Mouse (Mus musculus): ENCODE measurements at regions not wholly inside any gene's neighbourhood (a gene's known extent, or its start where the extent isn't known, plus 50 kb on each side); places are given as distances from the start of the nearest gene placed in this dataset.

DNA sequence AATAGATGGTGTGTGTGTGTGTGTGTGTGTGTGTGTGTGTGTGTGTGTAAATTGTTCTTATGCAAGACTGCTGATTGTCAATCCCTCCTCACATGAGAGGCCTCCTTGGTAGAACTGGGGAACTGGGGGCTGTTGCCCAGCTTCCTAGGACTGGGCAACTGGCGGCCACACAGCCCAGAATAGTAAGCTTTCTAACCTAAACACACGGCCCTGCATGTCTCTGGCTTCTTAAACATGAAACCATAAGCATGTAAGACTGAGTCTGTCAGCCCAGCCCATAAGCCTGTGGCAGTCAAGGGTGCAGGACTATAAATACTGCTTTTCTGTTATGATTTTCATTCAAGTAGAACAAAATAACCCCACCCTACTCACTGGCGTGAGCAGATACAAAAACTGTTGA, 60.7 kb downstream of the Ifng start:
- no peak overlapping the region for H3K27ac ChIP-seq (ENCODE audit: low read depth, low read length)
- ATAC-seq (replicated peaks; ENCODE audit: low FRiP score), result no peak
- DNase-seq (ENCODE audit: low spot score), result no peak
- H3K4me3 ChIP-seq (ENCODE audit: low read depth, low read length), result no peak overlapping the region
- 75% methylated on average over 3 of the region's 3 CpGs for WGBS
- H3K9ac ChIP-seq (ENCODE audit: low read depth, low read length), result no peak overlapping the region
- no peaks in the 10 kb centered on the region for H3K36me3 ChIP-seq (ENCODE audit: control insufficient read depth, insufficient read depth, low read length)
- H3K4me1 ChIP-seq (replicated peaks; ENCODE audit: control insufficient read depth, insufficient read depth, low read length), result no peaks in the 10 kb centered on the region
- no peak overlapping the region for H3K4me2 ChIP-seq
- H3K9me3 ChIP-seq (ENCODE audit: control insufficient read depth, low read length), result no peaks in the 10 kb centered on the region
- no peaks in the 10 kb centered on the region for H3K27me3 ChIP-seq (replicated peaks; ENCODE audit: control insufficient read depth, insufficient read depth, low read length)

- Histone ChIP-seq H3K27ac (ENCODE audit: low read depth, low read length) (no peak overlapping the region), H3K4me1 (replicated peaks; ENCODE audit: control insufficient read depth, insufficient read depth, low read length) (no peaks in the 10 kb centered on the region), H3K9me3 (ENCODE audit: control insufficient read depth, low read length) (no peaks in the 10 kb centered on the region), H3K4me2 (no peak overlapping the region), H3K27me3 (replicated peaks; ENCODE audit: control insufficient read depth, insufficient read depth, low read length) (no peaks in the 10 kb centered on the region), H3K36me3 (ENCODE audit: control insufficient read depth, insufficient read depth, low read length) (no peaks in the 10 kb centered on the region), H3K4me3 (ENCODE audit: low read depth, low read length) (no peak overlapping the region), H3K9ac (ENCODE audit: low read depth, low read length) (no peak overlapping the region)
- no peak for ATAC-seq (replicated peaks; ENCODE audit: low FRiP score)
- 68% methylated on average over 4 of the region's 4 CpGs for WGBS
- DNase-seq (ENCODE audit: low spot score), result no peak
Measured at GRCm38 (mm10) chr10:118504811-118505210, 64.0 kb downstream of the Ifng start.

GRCm38 (mm10) chr10:118506154-118506553, 65.3 kb downstream of the Ifng start:
- Histone ChIP-seq H3K36me3 (ENCODE audit: control insufficient read depth, insufficient read depth, low read length) (no peaks in the 10 kb centered on the region), H3K9me3 (ENCODE audit: control insufficient read depth, low read length) (no peaks in the 10 kb centered on the region), H3K4me3 (ENCODE audit: low read depth, low read length) (no peak overlapping the region), H3K9ac (ENCODE audit: low read depth, low read length) (no peak overlapping the region), H3K27me3 (replicated peaks; ENCODE audit: control insufficient read depth, insufficient read depth, low read length) (no peaks in the 10 kb centered on the region), H3K4me1 (replicated peaks; ENCODE audit: control insufficient read depth, insufficient read depth, low read length) (no peaks in the 10 kb centered on the region), H3K27ac (ENCODE audit: low read depth, low read length) (no peak overlapping the region), H3K4me2 (no peak overlapping the region)
- 75% methylated on average over 4 of the region's 4 CpGs for WGBS
- ATAC-seq (replicated peaks; ENCODE audit: low FRiP score) (no peak), DNase-seq (ENCODE audit: low spot score) (no peak)

DNA sequence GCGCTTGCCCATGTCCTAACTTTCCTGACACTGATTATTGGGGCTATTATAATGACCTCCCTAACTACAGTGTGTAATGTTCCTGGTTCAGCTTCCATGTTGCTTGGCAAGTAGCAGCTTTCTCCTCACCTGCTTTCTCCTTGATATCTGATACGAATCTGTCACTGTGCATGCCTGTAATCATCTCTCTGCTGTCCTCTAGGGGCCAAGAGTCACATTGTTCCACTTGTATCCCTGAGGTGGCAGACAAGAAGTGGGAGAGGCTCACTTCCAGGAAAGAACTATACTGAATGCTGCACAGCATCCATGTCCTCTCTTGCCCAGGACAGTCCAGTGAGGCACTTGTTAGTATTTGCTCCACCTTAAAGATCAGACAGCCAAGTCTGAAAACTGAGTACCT, 66.8 kb downstream of the Ifng start:
- Histone ChIP-seq H3K27me3 (replicated peaks; ENCODE audit: control insufficient read depth, insufficient read depth, low read length) (no peaks in the 10 kb centered on the region), H3K9me3 (ENCODE audit: control insufficient read depth, low read length) (no peaks in the 10 kb centered on the region), H3K4me3 (ENCODE audit: low read depth, low read length) (no peak overlapping the region), H3K4me1 (replicated peaks; ENCODE audit: control insufficient read depth, insufficient read depth, low read length) (no peaks in the 10 kb centered on the region), H3K27ac (ENCODE audit: low read depth, low read length) (no peak overlapping the region), H3K36me3 (ENCODE audit: control insufficient read depth, insufficient read depth, low read length) (no peaks in the 10 kb centered on the region), H3K9ac (ENCODE audit: low read depth, low read length) (no peak overlapping the region), H3K4me2 (no peak overlapping the region)
- ATAC-seq (replicated peaks; ENCODE audit: low FRiP score) (no peak), DNase-seq (ENCODE audit: low spot score) (no peak)
- 63% methylated on average over 2 of the region's 2 CpGs for WGBS

DNA sequence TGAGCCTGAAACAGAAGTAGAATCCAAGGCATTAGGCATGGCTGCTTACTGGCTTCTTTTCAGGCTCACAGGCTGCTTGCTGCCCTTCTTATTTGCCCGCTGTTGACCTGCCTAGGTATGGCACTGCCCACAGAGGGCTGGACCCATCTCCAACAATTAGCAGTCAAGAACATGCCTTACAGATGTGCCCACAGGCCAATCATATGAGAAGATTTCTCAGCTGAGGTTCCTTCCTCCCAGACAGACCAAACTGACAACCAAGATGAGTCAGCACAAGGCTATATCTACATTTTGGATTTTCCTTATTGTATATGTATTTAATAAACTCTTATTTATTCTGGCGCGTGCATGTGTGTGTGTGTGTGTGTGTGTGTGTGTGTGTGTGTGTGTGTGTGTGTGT, 76.0 kb downstream of the Ifng start:
- no peaks in the 10 kb centered on the region for H3K4me1 ChIP-seq (replicated peaks; ENCODE audit: control insufficient read depth, insufficient read depth, low read length)

GRCm38 (mm10) chr10:118517995-118518394, 77.1 kb downstream of the Ifng start:
- no peaks in the 10 kb centered on the region for H3K27me3 ChIP-seq (replicated peaks; ENCODE audit: control insufficient read depth, insufficient read depth, low read length)
- 57% methylated on average over 2 of the region's 2 CpGs for WGBS
- H3K9me3 ChIP-seq (ENCODE audit: control insufficient read depth, low read length), result no peaks in the 10 kb centered on the region
- H3K4me3 ChIP-seq (ENCODE audit: low read depth, low read length), result no peak overlapping the region
- DNase-seq (ENCODE audit: low spot score) (no peak), ATAC-seq (replicated peaks; ENCODE audit: low FRiP score) (no peak)
- H3K27ac ChIP-seq (ENCODE audit: low read depth, low read length), result no peak overlapping the region
- no peak overlapping the region for H3K4me2 ChIP-seq
- H3K36me3 ChIP-seq (ENCODE audit: control insufficient read depth, insufficient read depth, low read length), result no peaks in the 10 kb centered on the region
- no peaks in the 10 kb centered on the region for H3K4me1 ChIP-seq (replicated peaks; ENCODE audit: control insufficient read depth, insufficient read depth, low read length)
- no peak overlapping the region for H3K9ac ChIP-seq (ENCODE audit: low read depth, low read length)

More for the DNA sequence above, 76.0 kb downstream of the Ifng start:
- WGBS, result 85% methylated on average over 3 of the region's 3 CpGs
- H3K4me3 ChIP-seq (ENCODE audit: low read depth, low read length), result no peak overlapping the region
- no peak overlapping the region for H3K4me2 ChIP-seq
- no peaks in the 10 kb centered on the region for H3K27me3 ChIP-seq (replicated peaks; ENCODE audit: control insufficient read depth, insufficient read depth, low read length)
- no peak for ATAC-seq (replicated peaks; ENCODE audit: low FRiP score)
- H3K9me3 ChIP-seq (ENCODE audit: control insufficient read depth, low read length), result no peaks in the 10 kb centered on the region
- no peaks in the 10 kb centered on the region for H3K36me3 ChIP-seq (ENCODE audit: control insufficient read depth, insufficient read depth, low read length)
- H3K9ac ChIP-seq (ENCODE audit: low read depth, low read length), result no peak overlapping the region
- DNase-seq (ENCODE audit: low spot score), result no peak
- H3K27ac ChIP-seq (ENCODE audit: low read depth, low read length), result no peak overlapping the region

GRCm38 (mm10) chr10:118545966-118546365, 105.1 kb downstream of the Ifng start:
- WGBS, result 7% methylated on average over 1 of the region's 1 CpGs
- H3K9me3 ChIP-seq (ENCODE audit: control insufficient read depth, low read length), result no peaks in the 10 kb centered on the region
- no peaks in the 10 kb centered on the region for H3K36me3 ChIP-seq (ENCODE audit: control insufficient read depth, insufficient read depth, low read length)
- H3K27me3 ChIP-seq (replicated peaks; ENCODE audit: control insufficient read depth, insufficient read depth, low read length), result no peaks in the 10 kb centered on the region
- no peak for ATAC-seq (replicated peaks; ENCODE audit: low FRiP score)
- no peaks in the 10 kb centered on the region for H3K4me1 ChIP-seq (replicated peaks; ENCODE audit: control insufficient read depth, insufficient read depth, low read length)
- no peak overlapping the region for H3K4me2 ChIP-seq
- no peak overlapping the region for H3K27ac ChIP-seq (ENCODE audit: low read depth, low read length)
- no peak overlapping the region for H3K4me3 ChIP-seq (ENCODE audit: low read depth, low read length)
- DNase-seq (ENCODE audit: low spot score), result no peak
- no peak overlapping the region for H3K9ac ChIP-seq (ENCODE audit: low read depth, low read length)

- Histone ChIP-seq H3K9me3 (ENCODE audit: control insufficient read depth, low read length) (no peaks in the 10 kb centered on the region), H3K9ac (ENCODE audit: low read depth, low read length) (no peak overlapping the region), H3K36me3 (ENCODE audit: control insufficient read depth, insufficient read depth, low read length) (no peaks in the 10 kb centered on the region), H3K4me2 (no peak overlapping the region), H3K27ac (ENCODE audit: low read depth, low read length) (no peak overlapping the region), H3K4me1 (replicated peaks; ENCODE audit: control insufficient read depth, insufficient read depth, low read length) (no peaks in the 10 kb centered on the region), H3K4me3 (ENCODE audit: low read depth, low read length) (no peak overlapping the region), H3K27me3 (replicated peaks; ENCODE audit: control insufficient read depth, insufficient read depth, low read length) (no peaks in the 10 kb centered on the region)
- ATAC-seq (replicated peaks; ENCODE audit: low FRiP score) (no peak), DNase-seq (ENCODE audit: low spot score) (no peak)
- WGBS, result 82% methylated on average over 4 of the region's 4 CpGs
Measured at GRCm38 (mm10) chr10:118550201-118550600, 109.4 kb downstream of the Ifng start.

GRCm38 (mm10) chr10:118558848-118559247, 118.0 kb downstream of the Ifng start:
- DNase-seq (ENCODE audit: low spot score) (no peak), ATAC-seq (replicated peaks; ENCODE audit: low FRiP score) (no peak)
- H3K4me2 ChIP-seq, result no peak overlapping the region
- H3K4me3 ChIP-seq (ENCODE audit: low read depth, low read length), result no peak overlapping the region
- H3K27me3 ChIP-seq (replicated peaks; ENCODE audit: control insufficient read depth, insufficient read depth, low read length), result no peaks in the 10 kb centered on the region
- no peaks in the 10 kb centered on the region for H3K9me3 ChIP-seq (ENCODE audit: control insufficient read depth, low read length)
- H3K36me3 ChIP-seq (ENCODE audit: control insufficient read depth, insufficient read depth, low read length), result no peaks in the 10 kb centered on the region
- no peak overlapping the region for H3K27ac ChIP-seq (ENCODE audit: low read depth, low read length)
- H3K4me1 ChIP-seq (replicated peaks; ENCODE audit: control insufficient read depth, insufficient read depth, low read length), result no peaks in the 10 kb centered on the region
- 60% methylated on average over 6 of the region's 6 CpGs for WGBS
- H3K9ac ChIP-seq (ENCODE audit: low read depth, low read length), result no peak overlapping the region
